Mouse (Mus musculus) brain, embryonic 14.5 days (tissue): ENCODE measurements around the gene Dmtf1. TPM values are rescaled to one million over a fixed set of nuclear protein-coding genes. Genes with fewer than 3 reads are reported as not detected.
"Not testable (repeated sequence)": the region's sequence is repeated elsewhere in the genome, so short reads cannot be mapped to it uniquely, and the experiment has no call there.

Experiments used
- DNase-seq: peaks from one replicate; pipeline ENCODE4 v3.0.0-alpha.2; 2011; ENCODE audit warnings: low read depth
- CTCF ChIP-seq: fragments of 200-500 bp; IDR thresholded peaks from 2 replicates; pipeline ENCODE4 v1.5.1; 2012; ENCODE audit warnings: inconsistent platforms, mild to moderate bottlenecking, moderate library complexity, borderline replicate concordance; ENCODE audit not compliant: insufficient read depth, insufficient read length; ENCODE audit errors: extremely low read depth
- POLR2A ChIP-seq: fragments of 200-500 bp; IDR thresholded peaks from 2 replicates; pipeline ENCODE4 v1.6.1; 2012; ENCODE audit warnings: mild to moderate bottlenecking, inconsistent platforms, borderline replicate concordance; ENCODE audit not compliant: poor library complexity, insufficient read depth, insufficient read length, severe bottlenecking; ENCODE audit errors: extremely low read depth
- polyA plus RNA-seq: library from polyadenylated mRNA; depleted of rRNA; stranded (reverse); fragments of >200 nt; gene quantifications from 2 replicates; pipeline ENCODE4 v1.2.3, GENCODE M21; 2012; rRNA removed

Gene Dmtf1
- polyA plus RNA-seq, result 76.0 and 86.4 TPM in 2 replicates

DNA sequence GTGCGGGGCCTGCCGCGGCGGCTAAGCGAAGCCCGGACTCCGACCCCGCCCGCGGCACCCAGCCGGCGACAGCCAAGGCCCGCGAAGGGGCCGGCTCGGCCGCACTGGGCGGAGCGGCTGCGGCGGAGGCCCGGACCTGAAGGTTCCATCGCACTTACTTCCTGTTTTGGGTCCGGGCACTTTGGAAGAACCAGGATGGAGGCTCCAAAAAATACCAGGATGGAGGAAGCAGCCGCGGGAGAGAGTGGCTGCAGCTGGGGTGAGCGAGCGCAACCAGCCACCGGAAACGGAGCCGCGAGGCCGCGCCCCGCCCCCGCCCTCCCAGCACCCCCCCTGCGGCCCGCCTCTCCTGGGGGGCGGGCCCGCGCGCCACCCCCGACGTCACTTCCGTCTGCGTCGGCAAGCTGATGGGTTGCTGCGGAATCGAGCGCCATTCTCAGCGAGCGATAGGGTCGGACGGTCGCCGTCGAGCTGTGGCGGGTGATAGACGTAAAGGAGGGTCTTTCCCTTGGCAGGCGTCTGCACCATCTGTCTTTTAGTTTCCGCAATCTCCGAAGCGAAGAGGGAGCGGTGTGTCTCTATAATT, at the start of gene Dmtf1:
TSS of gene Dmtf1 (minus strand) at position 321 of the 586 bp plus-strand sequence.
- TF ChIP-seq CTCF, result no peak
- TF ChIP-seq POLR2A, result peak; percentile 73
- peak; percentile 98 for DNase-seq

- no peak for DNase-seq
- TF ChIP-seq CTCF (no peak), POLR2A (no peak)
These were observed 24.9 kb upstream of the Dmtf1 start for GRCm38 (mm10) chr5:9186467-9186866.

- DNase-seq, result no peak
- TF ChIP-seq POLR2A, result no peak
- TF ChIP-seq CTCF, result no peak
These were observed 11.7 kb upstream of the Dmtf1 start for GRCm38 (mm10) chr5:9173295-9173694.

GRCm38 (mm10) chr5:9169328-9170005, 7.9 kb upstream of the Dmtf1 start:
- DNase-seq, result peak; percentile 73

- no peak for DNase-seq
- no peak for TF ChIP-seq CTCF
- no peak for TF ChIP-seq POLR2A
These were observed 4.8 kb upstream of the Dmtf1 start for GRCm38 (mm10) chr5:9166366-9166765.

GRCm38 (mm10) chr5:9165151-9165550, 3.6 kb upstream of the Dmtf1 start:
- not testable (repeated sequence) for DNase-seq

GRCm38 (mm10) chr5:9163411-9163810, 1.8 kb upstream of the Dmtf1 start:
- no peak for TF ChIP-seq POLR2A
- TF ChIP-seq CTCF, result no peak
- DNase-seq, result no peak

DNA sequence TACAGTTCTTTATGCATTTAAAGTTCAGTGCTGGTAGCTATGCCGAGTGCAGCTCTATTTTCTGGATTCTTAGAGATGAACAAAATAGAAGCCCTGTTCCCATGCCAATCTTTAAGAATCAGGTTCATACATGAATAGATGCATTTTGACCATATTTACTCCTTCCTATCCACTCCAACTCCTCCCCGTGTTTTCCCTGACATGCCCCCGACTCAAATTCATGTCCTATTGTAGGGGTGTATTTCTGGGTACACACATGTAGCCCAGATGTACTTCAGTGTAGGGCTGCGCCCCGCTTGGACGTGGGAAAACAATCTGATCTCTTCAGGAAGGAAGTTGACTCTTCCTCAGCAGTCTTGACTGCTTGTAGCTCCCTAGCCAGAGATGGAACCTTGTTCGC, 512 bp upstream of the Dmtf1 start:
- TF ChIP-seq POLR2A (no peak), CTCF (no peak)
- no peak for DNase-seq

DNA sequence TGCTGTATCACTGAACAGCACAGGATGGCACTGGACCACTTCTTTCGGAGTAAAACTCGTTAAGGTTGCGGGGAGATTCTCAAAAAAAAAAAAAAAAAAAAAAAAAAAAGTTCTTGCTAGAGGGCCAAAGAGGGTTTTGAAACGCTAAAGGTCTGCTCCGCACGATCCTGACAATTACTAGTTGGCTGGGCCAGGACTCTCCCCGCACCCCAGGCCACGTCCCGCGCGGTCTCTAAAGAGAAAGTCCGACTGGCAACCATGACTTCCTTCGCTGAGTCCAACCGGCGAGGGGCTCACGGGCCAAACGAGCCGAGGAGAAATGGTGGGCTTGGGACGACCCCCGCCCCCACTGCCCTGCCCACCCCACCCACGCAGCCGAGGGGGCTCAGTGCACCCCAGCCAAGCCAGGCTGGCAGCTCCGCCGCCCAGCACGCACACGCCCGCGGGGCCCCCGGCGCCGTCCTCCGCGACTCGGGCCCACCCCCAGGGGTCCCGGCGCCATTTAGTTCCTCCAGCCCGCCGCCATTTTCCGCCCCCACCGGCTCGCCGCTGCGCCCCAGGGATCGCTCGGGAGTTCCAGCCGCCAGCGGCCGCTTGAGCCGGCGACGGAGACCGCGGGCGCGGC, 633 bp downstream of the Dmtf1 start:
- peak; percentile 59 for DNase-seq
- TF ChIP-seq CTCF (no peak), POLR2A (no peak)

GRCm38 (mm10) chr5:9157336-9157735, 4.2 kb downstream of the Dmtf1 start:
- no peak for DNase-seq
- TF ChIP-seq POLR2A (no peak), CTCF (no peak)

GRCm38 (mm10) chr5:9156746-9157145, 4.8 kb downstream of the Dmtf1 start:
- TF ChIP-seq POLR2A (no peak), CTCF (no peak)
- no peak for DNase-seq

DNA sequence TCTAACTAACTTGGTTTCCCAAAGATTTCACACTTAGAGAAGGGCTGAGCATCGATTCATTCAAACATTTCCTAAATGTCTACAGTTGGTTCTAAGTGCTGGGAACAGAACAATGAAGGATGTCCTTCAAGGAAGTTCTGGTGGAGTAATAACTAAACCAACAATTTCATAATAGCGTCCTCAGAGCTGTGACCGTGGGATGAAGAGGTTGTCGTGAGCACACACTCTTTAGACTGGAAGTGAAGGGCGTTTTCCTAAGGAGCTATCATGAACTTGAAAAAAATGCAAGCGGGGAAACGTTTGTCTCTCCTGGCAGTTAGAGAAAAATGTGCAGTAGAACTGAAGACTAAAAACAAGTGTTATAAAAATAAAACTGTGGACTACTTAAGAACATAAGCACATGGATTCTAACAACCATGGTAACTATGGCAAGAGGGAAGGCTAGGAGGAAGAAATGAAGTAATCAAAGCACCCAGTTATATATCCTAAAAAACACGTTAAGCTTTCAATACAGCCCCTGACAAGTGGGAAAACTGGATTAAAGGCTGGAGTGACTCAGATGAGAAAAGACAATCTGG, 12.2 kb downstream of the Dmtf1 start:
- TF ChIP-seq CTCF, result no peak
- no peak for TF ChIP-seq POLR2A
- DNase-seq, result no peak
